Mouse (Mus musculus): ENCODE measurements around the gene Fip1l1.

Gene Fip1l1

GRCm38 (mm10) chr5:74535240-74536021 lies at the start of gene Fip1l1:
Fip1l1 (plus strand) TSS chr5:74535449.
- DNase-seq (ENCODE audit: extremely low read depth, low read depth, low spot score) = no peak

- DNase-seq (ENCODE audit: extremely low read depth, low read depth, low spot score) = no peak
Observed at GRCm38 (mm10) chr5:74492705-74493104, 42.5 kb upstream of the Fip1l1 start.

GRCm38 (mm10) chr5:74511686-74512085 lies 23.6 kb upstream of the Fip1l1 start:
- no peak for DNase-seq (ENCODE audit: extremely low read depth, low read depth, low spot score)

- DNase-seq (ENCODE audit: extremely low read depth, low read depth, low spot score) = no peak
Observed at GRCm38 (mm10) chr5:74527025-74527424, 8.2 kb upstream of the Fip1l1 start.

GRCm38 (mm10) chr5:74530785-74531184 lies 4.5 kb upstream of the Fip1l1 start:
- no peak for DNase-seq (ENCODE audit: extremely low read depth, low read depth, low spot score)

GRCm38 (mm10) chr5:74531630-74532280 lies 3.5 kb upstream of the Fip1l1 start, which contains the start of gene Scfd2:
Scfd2 (minus strand) TSS chr5:74531759.
- no peak for DNase-seq (ENCODE audit: extremely low read depth, low read depth, low spot score)

- DNase-seq (ENCODE audit: extremely low read depth, low read depth, low spot score) = no peak
Observed at GRCm38 (mm10) chr5:74536180-74536947, 1.1 kb downstream of the Fip1l1 start.

GRCm38 (mm10) chr5:74545606-74546005 lies 10.4 kb downstream of the Fip1l1 start:
- no peak for DNase-seq (ENCODE audit: extremely low read depth, low read depth, low spot score)

GRCm38 (mm10) chr5:74549566-74549965 lies 14.3 kb downstream of the Fip1l1 start:
- DNase-seq (ENCODE audit: extremely low read depth, low read depth, low spot score) = no peak

GRCm38 (mm10) chr5:74561151-74561550 lies 25.9 kb downstream of the Fip1l1 start:
- DNase-seq (ENCODE audit: extremely low read depth, low read depth, low spot score) = no peak

- DNase-seq (ENCODE audit: extremely low read depth, low read depth, low spot score) = no peak
Observed at GRCm38 (mm10) chr5:74571767-74572166, 36.5 kb downstream of the Fip1l1 start.

GRCm38 (mm10) chr5:74589133-74589532 lies 53.9 kb downstream of the Fip1l1 start:
- no peak for DNase-seq (ENCODE audit: extremely low read depth, low read depth, low spot score)

GRCm38 (mm10) chr5:74591413-74591812 lies 56.2 kb downstream of the Fip1l1 start:
- DNase-seq (ENCODE audit: extremely low read depth, low read depth, low spot score) = no peak

- no peak for DNase-seq (ENCODE audit: extremely low read depth, low read depth, low spot score)
Observed at GRCm38 (mm10) chr5:74593147-74593546, 57.9 kb downstream of the Fip1l1 start.

GRCm38 (mm10) chr5:74600010-74600409 lies 64.8 kb downstream of the Fip1l1 start:
- no peak for DNase-seq (ENCODE audit: extremely low read depth, low read depth, low spot score)

- no peak for DNase-seq (ENCODE audit: extremely low read depth, low read depth, low spot score)
Observed at GRCm38 (mm10) chr5:74601171-74601570, 65.9 kb downstream of the Fip1l1 start.

- DNase-seq (ENCODE audit: extremely low read depth, low read depth, low spot score) = no peak
Observed at GRCm38 (mm10) chr5:74601965-74602364, 66.7 kb downstream of the Fip1l1 start.

GRCm38 (mm10) chr5:74602371-74602770 lies 67.1 kb downstream of the Fip1l1 start:
- no peak for DNase-seq (ENCODE audit: extremely low read depth, low read depth, low spot score)

- DNase-seq (ENCODE audit: extremely low read depth, low read depth, low spot score) = no peak
Observed at GRCm38 (mm10) chr5:74603306-74603705, 68.1 kb downstream of the Fip1l1 start.

GRCm38 (mm10) chr5:74606213-74606612 lies 71.0 kb downstream of the Fip1l1 start:
- no peak for DNase-seq (ENCODE audit: extremely low read depth, low read depth, low spot score)

- DNase-seq (ENCODE audit: extremely low read depth, low read depth, low spot score) = no peak
Observed at GRCm38 (mm10) chr5:74610511-74610910, 75.3 kb downstream of the Fip1l1 start.

- DNase-seq (ENCODE audit: extremely low read depth, low read depth, low spot score) = no peak
Observed at GRCm38 (mm10) chr5:74612713-74613112, 77.5 kb downstream of the Fip1l1 start.

All from fat pad, adult 2 months (tissue).